Mouse (Mus musculus) CD8-positive naive resting alpha-beta T cell, adult 2 months (primary cell): Measurements from ENCODE around the gene Atp1b2.

Source experiments
- DNase-seq, 2 experiments: peaks; one replicate each; pipeline ENCODE4 v3.0.0; 2022; ENCODE audit warnings: low read depth in 2 of 2, low spot score in 2 of 2

The Atp1b2 gene

GRCm38 (mm10) chr11:69608525-69608924 is 2.8 kb upstream of the Atp1b2 start:
- no peak for DNase-seq

DNA sequence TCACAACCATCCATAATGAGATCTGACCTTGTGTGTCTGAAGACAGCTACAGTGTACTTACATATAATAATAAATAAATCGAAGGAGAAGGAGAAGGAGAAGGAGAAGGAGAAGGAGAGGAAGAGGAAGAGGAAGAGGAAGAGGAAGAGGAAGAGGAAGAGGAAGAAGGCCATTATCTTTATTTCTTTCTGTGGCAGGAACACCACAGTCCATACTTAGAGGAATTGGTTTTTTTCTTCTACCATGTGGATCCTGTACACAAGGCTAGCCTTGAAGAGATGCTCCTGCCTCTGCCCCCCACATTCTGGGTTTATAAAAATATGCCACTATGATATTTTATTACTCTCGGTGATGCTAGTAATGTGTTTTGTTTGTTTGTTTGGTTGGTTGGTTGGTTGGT is 1.1 kb upstream of the Atp1b2 start:
- no peak for DNase-seq

DNA sequence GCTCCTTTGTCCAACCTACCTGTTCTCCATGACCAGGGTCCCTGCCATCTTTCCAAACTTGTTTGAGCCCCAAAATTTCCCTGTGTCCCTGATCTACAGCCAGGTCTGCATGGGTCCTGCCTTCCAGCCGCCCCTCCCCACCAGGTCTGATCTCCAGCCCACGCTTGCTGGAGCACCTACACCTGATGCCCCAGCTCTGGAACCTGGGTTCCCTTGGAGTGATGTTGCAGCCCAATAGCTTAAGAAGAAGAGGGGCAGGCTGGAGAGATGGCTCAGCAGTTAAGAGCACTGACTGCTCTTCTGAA is 701 bp upstream of the Atp1b2 start:
- no peak for DNase-seq

DNA sequence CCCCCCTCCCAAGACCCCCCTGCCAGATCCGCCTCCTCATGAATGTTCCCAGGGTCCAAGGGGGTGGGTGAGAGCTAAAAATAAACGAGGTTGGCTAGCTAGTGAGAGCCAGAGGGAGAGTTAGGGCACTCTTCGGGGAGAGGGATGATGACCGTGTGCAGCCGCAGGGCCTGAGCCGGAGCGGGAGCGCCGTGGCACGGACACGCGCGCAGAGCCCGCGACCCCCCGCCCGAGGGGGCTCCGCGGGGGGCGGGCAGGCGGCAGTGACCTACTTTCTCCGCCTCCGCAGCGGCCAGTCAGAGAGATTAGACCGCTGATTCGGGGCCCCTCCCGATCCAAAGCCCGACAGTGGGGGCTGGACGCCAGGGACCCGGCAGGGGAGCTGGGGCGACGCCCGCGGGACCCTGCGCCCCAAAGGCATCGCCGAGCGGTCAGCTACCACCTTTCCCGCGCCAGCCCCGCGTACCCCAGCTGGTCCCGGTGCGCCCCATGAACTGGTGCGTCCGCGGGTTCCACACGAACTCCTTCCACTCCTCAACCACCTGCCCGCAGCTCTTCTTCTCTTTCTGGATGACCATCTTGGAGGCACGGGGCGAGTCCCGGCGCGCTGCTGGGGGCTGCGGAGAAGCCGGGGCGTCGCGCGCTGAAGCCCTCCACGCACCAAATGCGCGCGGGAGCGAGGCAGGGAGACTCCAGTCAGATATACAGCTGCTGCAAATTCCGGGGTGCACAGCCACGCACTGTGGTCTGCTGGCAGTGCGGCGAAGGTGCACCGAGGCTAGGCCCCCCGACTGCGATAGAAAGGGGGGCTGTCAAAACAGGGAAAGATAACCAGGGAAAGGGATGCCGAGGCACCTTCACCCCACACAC is 712 bp downstream of the Atp1b2 start:
- peak in 1 of 2 experiments; percentile 12 for DNase-seq

DNA sequence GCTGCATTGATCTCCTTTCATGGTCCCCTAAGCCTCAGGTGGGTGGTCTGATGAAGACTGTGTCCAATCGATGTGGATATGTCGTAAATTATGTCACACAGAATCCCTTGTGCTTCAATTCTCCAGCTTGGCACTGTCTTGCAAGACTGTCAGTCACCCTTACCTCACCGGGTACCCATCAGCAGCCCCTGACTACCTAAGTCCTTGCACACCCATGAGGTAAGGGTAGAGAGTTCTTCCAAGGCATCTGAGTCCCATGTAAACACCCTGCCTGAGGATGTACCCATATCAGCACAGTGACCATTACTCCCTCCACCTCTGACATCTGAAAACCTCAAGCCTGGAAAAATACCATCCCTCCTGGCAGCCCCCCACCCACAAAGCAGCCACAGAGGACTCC is 1.4 kb downstream of the Atp1b2 start:
- no peak for DNase-seq

DNA sequence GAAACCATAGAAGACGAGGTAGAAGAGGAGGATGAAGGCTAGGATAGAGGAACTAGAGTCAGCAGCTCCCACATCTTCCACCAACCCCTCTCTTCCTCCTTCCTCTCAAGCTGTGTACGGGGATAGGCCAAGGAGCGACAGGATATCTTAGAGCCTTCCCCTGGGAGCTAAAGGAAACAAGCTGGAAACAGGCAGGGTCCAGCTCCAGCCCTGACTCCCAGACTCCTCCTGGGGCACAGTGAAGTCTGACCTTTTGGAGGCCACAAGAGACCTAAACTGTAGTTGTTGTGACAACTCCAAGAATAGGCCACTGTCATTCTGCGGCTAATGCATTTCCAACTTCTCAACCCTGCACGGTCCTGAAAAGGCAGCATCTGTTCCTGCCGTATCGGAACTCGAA is 2.2 kb downstream of the Atp1b2 start:
- DNase-seq, result no peak

DNA sequence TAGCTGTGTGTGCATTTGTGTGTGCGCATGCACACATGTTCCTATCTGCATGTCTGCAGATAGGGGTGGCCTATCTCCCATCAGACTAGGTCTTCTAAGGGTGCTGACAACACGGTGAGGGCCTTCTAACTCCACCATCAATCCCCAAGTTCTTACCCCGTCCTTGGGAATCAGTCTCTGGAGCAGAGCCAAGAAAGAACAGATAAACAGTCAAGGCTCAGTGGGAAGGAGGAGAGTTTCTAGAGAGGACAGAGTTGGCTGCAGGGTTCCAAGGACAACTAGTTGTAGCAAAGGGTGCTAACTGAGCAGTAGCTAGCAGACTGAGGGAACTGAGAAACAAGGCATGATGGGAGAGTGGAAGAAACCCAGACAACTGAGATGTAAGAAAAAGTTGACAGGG is 4.0 kb downstream of the Atp1b2 start:
- no peak for DNase-seq

GRCm38 (mm10) chr11:69600098-69600497 is 5.6 kb downstream of the Atp1b2 start:
- DNase-seq, result no peak

DNA sequence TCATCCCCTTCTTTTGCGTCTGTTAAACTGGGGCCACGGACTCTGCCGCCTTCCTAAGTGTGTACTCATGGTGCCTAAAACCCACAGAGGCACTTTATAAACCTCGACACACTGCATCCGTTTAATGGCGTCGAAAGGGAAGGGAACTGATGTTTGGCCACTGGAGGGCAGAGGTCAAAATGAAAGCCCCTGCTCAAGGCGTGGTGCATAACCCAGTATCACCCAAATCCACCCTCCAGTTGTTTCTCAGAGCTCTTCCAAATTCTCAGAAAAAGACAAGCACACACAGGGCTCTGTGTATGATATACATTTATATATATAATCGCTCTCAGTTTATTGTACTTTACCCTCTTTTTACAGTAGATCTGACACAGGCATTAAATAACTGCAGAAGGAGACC is 6.3 kb downstream of the Atp1b2 start:
- DNase-seq, result no peak

DNA sequence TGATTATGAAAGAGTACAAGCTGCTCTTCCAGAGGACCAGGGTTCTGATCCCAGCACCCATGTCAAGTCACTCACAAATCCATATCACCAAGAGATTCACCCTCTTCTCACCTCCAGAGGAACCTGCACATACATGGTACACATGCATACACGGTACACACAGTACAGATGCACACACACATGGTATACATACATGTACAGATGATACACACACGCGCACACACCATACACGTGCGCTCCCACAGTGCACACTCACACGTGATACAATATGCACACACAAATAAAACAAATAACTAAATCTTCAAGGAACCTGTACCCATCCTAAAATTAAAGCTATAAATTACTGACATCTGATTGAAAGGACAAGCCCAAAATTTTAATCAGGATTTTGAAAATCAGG is 10.9 kb downstream of the Atp1b2 start:
- no peak for DNase-seq

DNA sequence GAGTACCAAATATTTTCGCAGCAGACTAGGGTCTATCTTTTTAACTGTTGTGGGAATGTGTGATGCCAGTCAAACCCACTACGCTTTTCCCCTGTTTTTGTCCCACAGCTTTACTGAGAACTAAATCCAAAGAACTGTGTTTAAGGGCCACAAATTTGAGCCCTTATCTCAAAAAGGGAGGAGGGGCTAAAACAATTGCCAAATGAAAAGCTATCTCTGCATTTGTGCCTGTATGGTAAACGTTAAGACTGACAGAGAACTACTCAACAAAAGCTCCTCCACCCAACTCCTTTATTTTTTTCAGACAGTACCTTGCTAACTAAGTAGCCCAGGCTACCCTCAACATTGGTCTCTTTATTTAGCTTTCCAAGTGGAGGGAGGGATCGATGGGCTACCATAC is 12.9 kb downstream of the Atp1b2 start:
- DNase-seq, result no peak

DNA sequence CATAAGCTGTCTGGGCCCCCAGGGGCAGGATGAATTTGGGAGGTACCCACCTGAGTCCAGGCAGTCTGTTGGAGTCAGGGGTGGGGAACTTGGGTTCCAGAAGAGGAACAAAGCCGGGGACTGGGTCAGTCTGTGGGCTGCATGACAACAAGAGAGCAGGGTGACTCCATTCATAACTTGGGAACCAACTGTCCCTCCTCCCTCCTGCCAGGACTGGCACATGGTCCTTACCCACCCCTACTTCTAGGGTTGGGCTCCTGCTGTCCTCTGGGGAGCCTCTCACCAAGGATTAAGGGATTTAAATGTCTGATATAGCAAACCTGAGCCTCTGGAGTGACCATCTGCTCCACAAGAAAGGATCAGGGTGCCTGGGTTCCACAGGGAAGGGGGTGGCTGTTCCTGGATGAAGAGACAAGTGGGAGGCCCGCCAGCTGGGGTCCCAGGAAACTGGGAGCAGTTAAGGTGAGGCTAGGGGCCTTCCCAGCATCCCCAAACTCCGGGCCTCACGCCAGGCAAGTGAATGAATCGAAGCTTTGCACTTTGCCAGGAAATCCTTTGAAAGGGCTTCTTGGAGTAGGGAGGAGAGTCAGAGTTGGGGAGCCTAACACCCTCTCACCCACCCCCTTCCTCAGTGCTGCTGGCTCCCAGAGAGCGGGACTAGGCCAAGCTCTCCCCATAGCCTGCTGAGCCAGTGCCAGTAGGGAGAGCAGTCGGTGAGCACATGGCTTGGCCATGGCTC is 13.7 kb downstream of the Atp1b2 start:
- no peak for DNase-seq

DNA sequence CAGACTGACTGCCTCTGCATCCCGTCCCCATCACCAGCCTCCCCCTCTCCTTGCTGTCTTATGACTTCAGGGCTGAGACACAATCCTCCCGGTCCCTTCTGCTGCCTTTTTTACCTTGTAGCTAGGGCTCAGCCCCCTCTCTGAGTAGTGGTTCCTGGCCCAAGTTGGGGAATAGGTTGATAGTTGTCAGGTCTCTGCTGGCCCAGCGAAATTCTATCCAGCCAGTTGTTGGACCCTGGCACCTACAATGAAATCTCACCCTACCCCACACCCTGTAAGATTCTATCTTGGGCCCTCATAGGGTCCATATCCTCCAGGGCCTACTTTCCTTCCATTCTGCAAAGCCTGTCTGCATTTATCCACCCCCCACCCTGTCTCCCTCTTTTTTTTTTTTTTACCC is 14.3 kb downstream of the Atp1b2 start:
- DNase-seq, result no peak

- no peak for DNase-seq
Observed at GRCm38 (mm10) chr11:69590622-69591021, 15.1 kb downstream of the Atp1b2 start.

DNA sequence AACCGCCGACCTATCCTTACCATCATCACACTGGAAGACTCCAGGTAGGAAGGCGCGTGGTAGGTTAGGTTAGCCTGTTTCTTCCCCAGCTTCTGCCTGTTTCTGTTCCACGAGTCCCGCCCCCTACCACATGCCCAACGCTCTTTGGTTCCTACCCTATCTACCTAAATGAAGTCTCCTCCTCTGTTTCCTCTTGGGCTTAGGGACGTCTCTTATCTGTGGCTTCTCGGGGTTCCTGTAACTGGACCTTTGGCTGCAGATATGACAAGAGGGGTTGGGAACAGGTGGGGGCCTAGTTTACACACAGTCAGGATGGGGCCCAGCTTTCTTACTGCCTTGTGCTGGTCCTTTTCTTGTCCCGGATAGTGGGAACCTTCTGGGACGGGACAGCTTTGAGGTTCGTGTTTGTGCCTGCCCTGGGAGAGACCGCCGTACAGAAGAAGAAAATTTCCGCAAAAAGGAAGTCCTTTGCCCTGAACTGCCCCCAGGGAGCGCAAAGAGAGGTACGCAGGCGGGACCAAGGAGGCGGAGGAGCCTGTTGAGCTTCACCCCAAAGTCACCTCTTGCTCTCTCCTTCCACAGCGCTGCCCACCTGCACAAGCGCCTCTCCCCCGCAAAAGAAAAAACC is 16.4 kb downstream of the Atp1b2 start:
- DNase-seq, result no peak

DNA sequence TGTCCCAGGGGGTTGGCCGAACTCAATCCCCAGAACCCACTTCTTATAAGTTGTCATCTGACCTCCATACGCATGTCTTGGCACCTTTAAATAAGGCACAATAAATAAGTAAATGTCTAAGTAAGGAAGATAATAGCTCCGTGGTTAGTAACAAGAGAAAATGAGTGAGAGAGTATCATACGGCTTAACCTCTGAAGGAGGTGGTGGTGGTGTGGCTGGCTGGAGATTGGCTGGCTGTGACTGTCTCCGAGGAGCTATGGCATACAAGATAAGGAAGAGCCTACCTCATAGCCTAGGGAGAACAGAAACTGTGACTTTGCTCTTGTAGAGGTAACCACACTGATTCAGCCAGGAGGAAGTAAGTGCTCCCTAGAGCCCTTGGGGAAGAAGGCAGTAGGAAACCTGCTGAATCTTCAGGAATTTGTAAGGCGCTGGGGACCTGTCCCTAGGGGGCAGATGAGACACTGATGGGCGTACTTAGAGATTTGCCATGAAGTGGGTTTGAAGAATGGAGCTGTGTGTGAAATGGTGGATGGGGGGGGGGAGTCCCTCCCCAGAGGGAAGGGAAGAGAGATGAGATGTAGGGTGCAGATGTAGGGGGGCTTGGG is 19.9 kb downstream of the Atp1b2 start:
- no peak for DNase-seq

- no peak for DNase-seq
Observed at GRCm38 (mm10) chr11:69584937-69585336, 20.8 kb downstream of the Atp1b2 start.

DNA sequence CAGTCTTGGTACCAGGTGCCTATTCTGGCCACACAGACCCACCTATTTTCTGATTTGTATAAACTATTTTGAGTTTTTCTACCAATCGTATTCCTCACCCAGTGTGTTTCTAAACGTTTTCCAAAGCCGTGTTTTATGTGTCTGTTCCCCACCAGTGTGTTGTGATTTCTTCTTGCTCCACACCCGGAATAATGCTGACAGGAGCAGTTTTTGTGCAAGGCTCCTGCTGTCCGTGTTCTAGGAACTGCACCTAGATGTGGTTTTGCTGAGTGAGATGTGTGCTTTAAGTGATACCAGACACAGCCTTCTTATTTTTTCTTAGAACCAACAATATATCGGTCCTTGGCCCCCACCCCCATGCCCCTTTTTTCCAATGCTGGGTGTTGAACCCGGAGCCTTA is 21.7 kb downstream of the Atp1b2 start:
- no peak for DNase-seq

DNA sequence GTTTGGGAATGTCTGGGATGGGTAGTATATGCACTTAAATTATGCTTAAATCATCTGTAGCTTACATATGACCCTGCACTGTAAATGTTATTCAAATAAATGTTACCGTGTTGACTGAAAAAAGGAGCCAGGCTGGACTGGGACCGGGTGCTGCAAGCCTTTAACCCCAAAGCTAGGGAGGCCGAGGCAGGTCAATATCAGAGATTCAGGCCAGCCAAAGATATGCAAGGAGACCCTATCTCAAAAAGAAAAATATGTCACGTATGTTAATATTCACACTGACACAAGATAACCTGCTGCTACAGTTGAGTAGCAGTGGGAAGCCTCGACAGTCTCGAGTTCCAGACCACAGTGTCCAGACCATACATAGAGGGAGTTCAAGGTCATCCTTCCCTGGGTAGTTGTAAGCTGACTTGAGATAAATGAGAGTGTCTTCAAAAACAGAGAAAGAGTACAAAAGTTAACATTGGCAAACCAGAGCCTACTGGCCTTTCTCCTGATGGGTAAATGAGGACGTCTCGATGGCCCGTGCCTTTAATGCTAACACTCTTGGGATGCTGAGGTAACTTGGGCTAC is 23.4 kb downstream of the Atp1b2 start:
- DNase-seq, result no peak

DNA sequence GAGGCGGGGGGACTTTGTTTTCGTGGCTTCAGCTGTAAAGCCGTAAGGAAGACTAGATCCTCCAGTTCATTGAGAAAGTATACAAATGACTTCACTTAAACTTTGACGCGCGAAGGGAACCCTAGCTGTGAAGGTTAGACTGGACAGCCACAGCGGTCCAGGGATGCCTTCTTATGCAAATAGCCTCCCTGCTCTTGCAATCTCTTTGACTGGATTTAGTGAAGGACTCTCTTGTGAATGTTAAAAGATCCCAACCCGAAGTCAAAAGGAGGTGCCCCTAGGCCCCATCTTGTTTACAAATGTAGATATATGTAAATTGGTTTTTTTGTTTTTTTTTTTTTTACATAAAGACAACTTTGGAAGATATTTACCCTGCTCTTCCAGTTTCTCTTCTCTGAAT is 23.9 kb downstream of the Atp1b2 start:
- no peak for DNase-seq

GRCm38 (mm10) chr11:69581147-69581688 is 24.5 kb downstream of the Atp1b2 start:
- peak; percentile 75 to 83 for DNase-seq
